Mouse (Mus musculus) mouse trophoblast stem cell (cell line): ENCODE data around the gene Nr5a1.

Source experiments
- in situ Hi-C, 2 experiments: fragments of 300-500 bp; cut with MseI, MboI; formaldehyde crosslinking; loops; 2 replicates in 1 of 2; 3 replicates in 1 of 2; pipeline ENCODE4 v1.15.1; 2025

The Nr5a1 gene

DNA sequence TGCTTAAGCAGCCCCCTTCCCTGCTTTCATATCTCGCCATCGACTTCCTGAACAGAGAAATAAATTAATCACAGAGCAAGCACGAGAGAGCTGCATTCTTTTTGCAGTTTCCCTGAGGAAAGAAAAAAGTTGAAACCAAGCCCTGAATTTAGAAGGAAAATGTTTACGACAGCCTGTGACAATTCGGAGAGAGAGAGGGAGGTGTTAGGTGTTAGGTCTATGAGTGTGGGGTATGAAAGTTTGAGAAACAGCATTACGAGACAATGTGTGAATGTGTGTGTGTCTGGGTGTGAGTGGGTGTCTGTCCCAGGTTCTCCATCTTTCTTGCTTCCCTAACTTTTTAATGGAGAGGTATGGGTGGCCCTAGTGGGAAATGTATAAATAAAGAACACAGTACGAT lies 62.2 kb downstream of the Nr5a1 start:
- in situ Hi-C loops: no loop called here

DNA sequence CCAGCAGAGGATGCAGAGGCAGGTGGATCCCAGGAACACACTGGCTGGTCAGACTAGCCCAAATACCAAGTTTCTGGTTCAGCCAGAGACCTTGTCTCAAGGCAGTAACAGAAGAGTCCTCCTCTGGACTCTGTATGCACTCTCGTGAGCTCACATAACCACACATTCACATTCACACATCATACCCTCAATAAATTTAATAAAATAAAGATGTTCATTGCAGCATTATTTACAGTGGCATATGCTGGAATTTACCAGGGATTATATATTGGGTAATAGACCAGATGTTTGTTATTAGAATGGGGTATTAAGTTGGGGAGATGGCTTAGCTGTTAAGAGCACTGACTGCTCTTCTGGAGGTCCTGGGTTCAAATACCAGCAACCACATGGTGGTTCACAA lies 64.0 kb downstream of the Nr5a1 start:
- in situ Hi-C loops: no loop called here

GRCm38 (mm10) chr2:38647661-38648060 lies 66.7 kb downstream of the Nr5a1 start:
- in situ Hi-C loops: no loop called here

DNA sequence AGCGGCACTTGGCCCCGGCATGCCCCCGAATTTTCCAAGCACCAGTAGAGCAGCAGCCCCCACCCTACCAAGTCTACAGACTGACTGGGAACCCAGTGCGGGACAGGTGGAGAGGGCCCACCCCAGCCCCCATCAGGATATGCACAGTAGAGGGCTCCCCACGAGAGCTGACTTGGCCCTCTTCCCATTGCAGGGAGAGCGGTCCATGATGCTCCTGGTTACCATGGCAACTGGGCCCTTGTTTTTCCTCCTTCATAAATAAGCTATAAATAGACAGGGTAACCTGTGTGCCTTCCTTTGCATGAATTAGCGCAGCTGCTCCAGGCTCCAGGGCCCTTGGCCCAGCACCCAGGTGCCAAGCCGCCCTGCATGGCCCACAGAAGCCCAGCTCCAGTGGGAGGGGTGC lies 67.1 kb downstream of the Nr5a1 start:
- in situ Hi-C loops: no loop called here

DNA sequence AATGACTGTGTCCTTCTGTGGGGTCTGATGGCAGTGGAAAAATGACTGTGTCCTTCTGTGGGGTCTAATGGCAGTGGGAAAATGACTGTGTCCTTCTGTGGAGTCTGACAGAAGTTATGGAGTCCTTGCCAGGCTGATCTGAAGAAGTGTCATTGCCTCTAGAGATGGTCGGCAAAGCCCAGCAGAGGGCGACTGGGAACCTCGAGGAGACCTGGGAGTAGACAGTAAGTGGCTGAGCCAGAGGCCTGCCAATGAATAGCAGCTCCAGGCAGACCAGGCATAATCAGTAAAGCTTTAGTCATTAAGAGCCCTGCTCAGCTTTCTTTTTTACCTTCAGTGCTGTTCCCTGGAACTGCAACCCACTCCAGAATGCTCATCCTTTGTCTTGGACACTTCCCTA lies 68.4 kb downstream of the Nr5a1 start:
- in situ Hi-C loops: no loop called here

DNA sequence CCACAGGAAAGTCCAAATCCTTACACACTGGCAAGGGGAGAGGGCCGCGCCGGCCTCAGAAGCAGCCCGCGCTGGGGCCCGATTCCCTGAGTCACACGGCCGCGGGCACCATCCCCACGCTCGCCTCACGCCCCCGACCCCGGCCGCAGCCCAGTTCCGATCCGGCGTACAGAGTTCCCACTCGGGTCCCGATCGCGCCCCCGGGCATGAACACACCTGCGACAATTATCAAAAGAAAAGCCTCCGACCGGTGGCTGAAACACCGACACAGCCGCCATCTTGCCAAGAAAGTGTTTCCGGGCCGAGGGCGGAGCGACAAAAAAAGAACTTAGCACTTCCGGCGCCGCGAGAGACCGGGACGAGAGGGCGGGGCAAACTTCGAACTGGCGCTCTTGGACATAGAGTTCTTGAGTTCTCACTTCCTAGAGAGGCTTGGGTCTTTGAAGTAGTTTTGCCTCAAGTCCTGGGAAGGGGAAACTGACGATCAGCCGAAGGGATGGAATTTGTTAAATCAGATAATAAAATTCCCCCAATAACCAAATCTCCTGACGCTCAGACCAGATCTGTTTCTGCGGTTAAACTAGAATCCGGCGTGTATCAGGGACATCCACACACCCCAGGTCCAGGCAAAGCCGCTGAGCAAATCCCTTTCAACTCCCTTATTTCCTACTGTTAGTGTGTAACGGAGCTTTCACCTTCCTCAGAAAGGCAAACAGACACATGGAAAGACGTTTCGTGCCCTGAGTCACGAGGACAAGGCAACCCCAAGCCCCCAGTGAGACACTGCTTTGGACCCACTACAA lies 70.5 kb downstream of the Nr5a1 start, which contains the start of gene Psmb7:
TSS of gene Psmb7 (minus strand) at position 463 of the 803 bp plus-strand sequence.
- in situ Hi-C loops: no loop called here
